Mouse (Mus musculus) MN1 (cell line): ENCODE measurements at regions not wholly inside any gene's neighbourhood (a gene's known extent, or its start where the extent isn't known, plus 50 kb on each side); places are given as distances from the start of the nearest gene placed in this dataset.
A peak's percentile ranks its signal among the peaks of the same experiment; 100 is the strongest.

Source experiments
- DNase-seq: peaks from one replicate; pipeline ENCODE4 v3.0.0-alpha.2; 2016; ENCODE audit warnings: low spot score

DNA sequence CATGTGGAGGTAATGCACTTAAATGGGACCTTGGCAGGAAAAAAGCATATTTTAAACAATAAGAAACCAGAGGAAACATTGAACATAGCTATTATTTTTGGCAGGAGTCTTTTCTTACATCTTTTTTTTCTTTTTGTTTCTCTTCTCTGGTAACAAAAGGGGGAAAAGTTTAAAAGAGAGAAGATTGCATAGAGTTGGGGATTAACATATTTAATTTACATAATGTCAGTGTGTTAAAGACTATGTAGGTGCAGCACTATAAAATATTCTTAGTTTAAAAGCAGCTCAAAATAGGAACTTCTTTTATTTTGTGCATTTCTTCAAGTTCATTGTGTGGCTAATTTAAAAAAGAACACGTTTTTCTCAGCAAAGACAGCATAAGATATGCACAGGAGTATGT, 1087.5 kb downstream of the Cdh11 start:
- no peak for DNase-seq

- no peak for DNase-seq
Measured at GRCm38 (mm10) chr8:101690901-101691300, 1094.5 kb downstream of the Cdh11 start.

- no peak for DNase-seq
Measured at GRCm38 (mm10) chr8:101668921-101669320, 1116.5 kb downstream of the Cdh11 start.

GRCm38 (mm10) chr8:101662874-101663273, 1122.6 kb downstream of the Cdh11 start:
- DNase-seq: no peak

- no peak for DNase-seq
Measured at GRCm38 (mm10) chr8:101655292-101655691, 1130.2 kb downstream of the Cdh11 start.

DNA sequence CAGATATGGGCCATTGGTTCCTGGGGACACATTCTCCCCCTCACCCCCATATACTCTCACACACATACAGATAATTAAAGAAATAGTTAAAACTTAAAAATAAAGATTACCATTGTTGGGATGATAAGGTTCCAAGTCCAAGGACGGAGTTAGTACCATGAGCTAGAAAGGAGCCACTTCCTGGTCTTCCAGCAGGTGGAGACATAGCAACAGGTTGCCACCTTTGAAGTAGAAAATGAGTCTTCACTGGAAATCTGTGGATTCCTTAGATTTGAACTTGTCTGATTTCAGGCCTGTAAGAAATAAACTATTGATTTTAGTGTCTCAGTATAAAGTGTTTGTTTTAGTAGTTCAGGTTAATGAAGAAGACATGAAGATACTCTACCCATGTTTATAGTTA, 1156.6 kb downstream of the Cdh11 start:
- peak; percentile 58 for DNase-seq

DNA sequence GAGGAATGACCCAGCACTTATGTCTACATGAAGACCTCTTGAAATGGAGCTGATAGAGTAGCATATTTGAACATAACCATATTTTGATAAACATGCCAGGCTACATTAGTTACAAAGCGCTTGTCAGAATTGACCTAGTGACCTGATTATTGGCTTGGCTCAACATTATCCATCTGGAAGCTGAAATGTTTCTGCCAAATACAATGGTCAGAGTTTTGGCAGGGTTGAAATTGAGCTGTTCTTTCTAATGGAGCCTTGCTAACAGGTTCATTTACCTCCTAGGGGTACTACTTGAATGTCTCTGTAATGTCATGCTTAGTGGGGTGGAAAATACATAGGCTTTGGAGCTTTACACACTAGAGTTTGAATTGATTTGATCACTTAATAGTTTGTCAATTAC, 1163.5 kb downstream of the Cdh11 start:
- no peak for DNase-seq

DNA sequence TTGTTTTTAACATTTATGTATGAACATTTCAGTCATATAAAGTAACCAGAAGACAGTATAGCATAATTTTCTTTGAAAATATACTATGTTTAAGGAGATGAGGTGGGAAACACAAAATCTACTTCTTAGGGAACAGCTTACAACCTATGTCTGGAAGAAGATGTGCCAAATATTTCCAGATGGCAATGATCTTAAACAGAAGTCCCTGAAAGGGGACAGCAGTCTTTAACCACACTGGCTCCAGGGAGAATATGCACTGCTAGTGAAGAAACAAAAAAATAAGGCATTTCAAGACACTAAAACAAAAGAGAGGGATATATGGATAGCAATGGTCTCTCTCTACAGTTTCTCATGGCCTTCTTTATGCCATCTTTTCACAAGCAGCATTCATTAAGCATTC, 1194.3 kb downstream of the Cdh11 start:
- DNase-seq: peak; percentile 44

DNA sequence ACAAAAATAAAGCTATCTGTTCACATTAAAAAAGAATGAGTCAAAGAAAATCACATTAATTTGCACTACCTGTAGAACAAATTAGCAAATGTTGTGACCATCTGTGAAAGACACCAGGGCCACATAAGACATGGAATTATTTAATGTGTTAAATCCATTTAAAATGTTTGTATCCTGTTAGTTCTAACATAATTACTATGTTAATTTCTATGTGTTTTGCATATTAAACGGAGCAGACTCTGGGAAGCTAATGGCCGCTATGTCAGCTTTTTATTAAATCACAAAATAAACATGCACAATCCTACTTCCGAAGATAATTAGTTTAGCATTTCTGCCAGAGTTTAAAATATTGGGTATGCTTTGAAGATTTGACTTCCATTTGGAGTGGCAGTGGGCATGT, 1194.8 kb downstream of the Cdh11 start:
- peak; percentile 12 for DNase-seq

DNA sequence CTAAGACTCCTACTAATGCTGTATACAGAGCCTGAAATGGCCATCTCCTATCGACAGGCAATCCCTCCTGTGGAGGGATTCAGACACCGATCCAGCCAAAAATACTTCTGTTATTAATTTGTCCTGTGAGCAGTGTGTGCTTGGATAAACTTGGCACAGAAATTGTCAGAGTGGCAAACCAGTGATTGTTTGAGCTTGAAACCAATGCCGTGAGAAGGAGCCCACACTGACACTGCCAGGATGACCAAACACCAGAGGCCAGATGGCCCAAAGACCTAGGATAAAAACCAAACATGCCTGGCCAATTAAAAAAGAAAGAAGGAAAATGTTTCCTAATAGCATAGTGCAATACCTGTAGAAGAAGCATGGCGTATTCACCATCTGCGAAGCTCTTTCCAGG, 1221.0 kb downstream of the Cdh11 start:
- DNase-seq: no peak

GRCm38 (mm10) chr8:101522758-101523157, 1262.7 kb downstream of the Cdh11 start:
- no peak for DNase-seq

- no peak for DNase-seq
Measured at GRCm38 (mm10) chr8:101478554-101479314, 1306.7 kb downstream of the Cdh11 start.

GRCm38 (mm10) chr8:101466363-101466762, 1319.1 kb downstream of the Cdh11 start:
- no peak for DNase-seq

- no peak for DNase-seq
Measured at GRCm38 (mm10) chr8:101462515-101462914, 1322.9 kb downstream of the Cdh11 start.

DNA sequence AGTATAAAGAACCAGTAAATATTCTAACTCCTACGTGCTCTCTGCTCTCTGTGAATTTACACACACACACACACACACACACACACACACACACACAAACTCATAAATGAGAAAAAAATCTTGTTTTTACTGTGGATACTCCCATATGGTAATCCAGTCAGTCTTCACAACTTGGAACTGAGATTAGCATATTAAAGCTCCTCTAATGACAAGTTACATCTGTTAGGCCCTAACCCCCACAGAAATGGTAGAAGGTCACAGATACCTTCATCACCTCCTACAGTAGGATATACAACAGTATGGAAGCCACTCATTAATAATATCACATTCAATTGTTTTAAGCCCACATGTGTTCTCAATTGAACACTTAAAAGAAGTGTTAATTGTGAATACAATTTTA, 1340.7 kb downstream of the Cdh11 start:
- no peak for DNase-seq

DNA sequence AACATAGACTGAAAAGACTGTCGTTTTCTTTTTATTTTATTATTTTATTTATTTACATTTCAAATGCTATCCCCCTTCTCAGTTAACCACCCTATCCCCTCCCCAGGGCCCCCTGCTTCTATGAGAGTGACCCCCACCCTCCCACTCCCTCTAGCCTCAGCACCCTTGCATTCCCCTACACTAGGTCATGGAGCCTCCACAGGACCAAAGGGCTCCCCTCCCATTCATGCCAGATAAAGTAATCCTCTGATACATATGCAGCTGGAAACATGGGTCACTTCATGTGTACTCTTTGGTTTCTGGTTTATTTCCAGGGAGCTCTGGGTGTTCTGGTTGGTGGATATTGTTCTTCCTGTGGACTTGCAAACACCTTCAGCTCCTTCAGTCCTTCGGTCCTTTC, 1342.9 kb downstream of the Cdh11 start:
- no peak for DNase-seq

GRCm38 (mm10) chr8:101435691-101436090, 1349.8 kb downstream of the Cdh11 start:
- DNase-seq: no peak
